Mouse (Mus musculus): ENCODE data around the gene C130050O18Rik. TPM values are rescaled to one million over a fixed set of nuclear protein-coding genes. Genes with fewer than 3 reads are reported as not detected.
A peak's percentile ranks its signal among the peaks of the same experiment; 100 is the strongest.

C130050O18Rik gene
- total and polyA plus RNA-seq, 3 experiments: 0.12 to 0.21 TPM; not detected in 1

- H3K79me2 ChIP-seq (ENCODE audit: control insufficient read depth, insufficient read depth, low read length, poor library complexity): no peaks in the 10 kb centered on the region
- H3K9me3 ChIP-seq (replicated peaks; ENCODE audit: insufficient read depth, low read length): no peaks in the 10 kb centered on the region
- no peak overlapping the region for H3K27ac ChIP-seq (ENCODE audit: control insufficient read depth, low read depth, low read length)
- DNase-seq (ENCODE audit: low read depth, low spot score): peak; percentile 72
- H3K36me3 ChIP-seq (ENCODE audit: control insufficient read depth in 1 of 2, insufficient read depth in 2 of 2, low read length in 2 of 2): no peaks in the 10 kb centered on the region; a peak in 1 of 4 replicates
- no peak overlapping the region for H3K4me3 ChIP-seq (ENCODE audit: control insufficient read depth in 1 of 2, insufficient read depth in 1 of 2, low read depth in 2 of 2, low read length in 2 of 2)
- H3K9ac ChIP-seq (ENCODE audit: control insufficient read depth, low read depth, low read length, poor library complexity, severe bottlenecking): no peak overlapping the region
- H3K27me3 ChIP-seq (ENCODE audit: control insufficient read depth in 1 of 2, insufficient read depth in 2 of 2, low read length in 2 of 2): no peaks in the 10 kb centered on the region
- TF ChIP-seq MAX (IDR thresholded peaks at IDR 0.05; ENCODE audit: low read length): no peak
- TF ChIP-seq TBP (IDR thresholded peaks at IDR 0.05; ENCODE audit: low read depth, low read length): no peak
- TF ChIP-seq ELF1 (IDR thresholded peaks at IDR 0.05; ENCODE audit: low read depth, low read length): no peak
- peak; percentile 96 for TF ChIP-seq ZC3H11A (IDR thresholded peaks at IDR 0.05; ENCODE audit: low read depth, low read length)
- TF ChIP-seq JUND (IDR thresholded peaks at IDR 0.05; ENCODE audit: low read depth, low read length): no peak
- TF ChIP-seq BHLHE40 (IDR thresholded peaks at IDR 0.05; ENCODE audit: borderline replicate concordance, low read depth, low read length): no peak
- no peak for TF ChIP-seq USF2 (IDR thresholded peaks at IDR 0.05; ENCODE audit: borderline replicate concordance in 1 of 2, insufficient read depth in 1 of 2, low read depth in 1 of 2, low read length in 2 of 2)
- peak; percentile 98 for TF ChIP-seq RAD21 (IDR thresholded peaks at IDR 0.05; ENCODE audit: low read depth, low read length)
- TF ChIP-seq CTCF (IDR thresholded peaks at IDR 0.05 in 2 of 3, conservative IDR thresholded peaks at IDR 0.05 in 1 of 3; ENCODE audit: control insufficient read depth in 1 of 3, insufficient read depth in 1 of 3, low read depth in 2 of 3, low read length in 3 of 3, poor library complexity in 1 of 3, severe bottlenecking in 1 of 3): peak; percentile 93 to 99 (median 98)
- TF ChIP-seq MAZ (IDR thresholded peaks at IDR 0.05; ENCODE audit: low read depth, low read length): peak; percentile 50; the same call in 1 of the 2 replicates
- peak; percentile 93 for TF ChIP-seq SMC3 (IDR thresholded peaks at IDR 0.05; ENCODE audit: low read depth, low read length)
- peak; percentile 49; the same call in 1 of the 2 replicates for TF ChIP-seq SIN3A (IDR thresholded peaks at IDR 0.05; ENCODE audit: low read length)
- H3K4me1 ChIP-seq (ENCODE audit: control insufficient read depth in 1 of 2, insufficient read depth in 2 of 2, low read length in 2 of 2): no peaks in the 10 kb centered on the region
Measured at GRCm38 (mm10) chr5:139364260-139364910, 40.7 kb upstream of the C130050O18Rik start.

GRCm38 (mm10) chr5:139364911-139365571 is 40.0 kb upstream of the C130050O18Rik start:
- Histone ChIP-seq H3K27ac (ENCODE audit: control insufficient read depth, low read depth, low read length) (no peak overlapping the region), H3K36me3 (ENCODE audit: control insufficient read depth in 1 of 2, insufficient read depth in 2 of 2, low read length in 2 of 2) (no peaks in the 10 kb centered on the region; a peak in 1 of 4 replicates), H3K9me3 (replicated peaks; ENCODE audit: insufficient read depth, low read length) (no peaks in the 10 kb centered on the region), H3K79me2 (ENCODE audit: control insufficient read depth, insufficient read depth, low read length, poor library complexity) (no peaks in the 10 kb centered on the region), H3K4me3 (ENCODE audit: control insufficient read depth in 1 of 2, insufficient read depth in 1 of 2, low read depth in 2 of 2, low read length in 2 of 2) (no peak overlapping the region), H3K27me3 (ENCODE audit: control insufficient read depth in 1 of 2, insufficient read depth in 2 of 2, low read length in 2 of 2) (no peaks in the 10 kb centered on the region), H3K9ac (ENCODE audit: control insufficient read depth, low read depth, low read length, poor library complexity, severe bottlenecking) (no peak overlapping the region), H3K4me1 (ENCODE audit: control insufficient read depth in 1 of 2, insufficient read depth in 2 of 2, low read length in 2 of 2) (no peaks in the 10 kb centered on the region)
- TF ChIP-seq POLR2AphosphoS5 (IDR thresholded peaks at IDR 0.05; ENCODE audit: borderline replicate concordance, low read depth, low read length) (no peak), GATA1 (IDR thresholded peaks at IDR 0.05; ENCODE audit: low read depth, low read length) (no peak), CHD1 (IDR thresholded peaks at IDR 0.05; ENCODE audit: low read depth, low read length) (no peak), RAD21 (IDR thresholded peaks at IDR 0.05; ENCODE audit: low read depth, low read length) (no peak), ELF1 (IDR thresholded peaks at IDR 0.05; ENCODE audit: low read depth, low read length) (no peak), NELFE (IDR thresholded peaks at IDR 0.05; ENCODE audit: low read depth, low read length) (no peak), ZC3H11A (IDR thresholded peaks at IDR 0.05; ENCODE audit: low read depth, low read length) (no peak), POLR2AphosphoS2 (IDR thresholded peaks at IDR 0.05; ENCODE audit: low read length) (no peak), USF1 (IDR thresholded peaks at IDR 0.05; ENCODE audit: low read depth, low read length) (no peak), MYC (IDR thresholded peaks at IDR 0.05; ENCODE audit: low read depth, low read length) (no peak), GABPA (IDR thresholded peaks at IDR 0.05; ENCODE audit: low read depth, low read length) (no peak), BHLHE40 (IDR thresholded peaks at IDR 0.05; ENCODE audit: borderline replicate concordance, low read depth, low read length) (no peak), POLR2A (IDR thresholded peaks at IDR 0.05; ENCODE audit: control insufficient read depth in 1 of 2, insufficient read depth in 1 of 2, low read depth in 1 of 2, low read length in 2 of 2, poor library complexity in 1 of 2) (no peak), SMC3 (IDR thresholded peaks at IDR 0.05; ENCODE audit: low read depth, low read length) (no peak), TAL1 (IDR thresholded peaks at IDR 0.05; ENCODE audit: low read length) (no peak)
- no peak for DNase-seq (ENCODE audit: low read depth, low spot score)
